Mouse (Mus musculus) CH12.LX (cell line): ENCODE measurements at regions not wholly inside any gene's neighbourhood (a gene's known extent, or its start where the extent isn't known, plus 50 kb on each side); places are given as distances from the start of the nearest gene placed in this dataset.

ENCODE experiments used
- CHD1 ChIP-seq: IDR thresholded peaks from 2 replicates; pipeline ENCODE4 v1.6.1; 2012; ENCODE audit warnings: low read depth, low read length, improper control_type of control experiment, inconsistent platforms
- CTCF ChIP-seq, 2 experiments: IDR thresholded peaks in 1 of 2; conservative IDR thresholded peaks in 1 of 2; 2 replicates each; pipeline ENCODE4 v1.5.1; 2011 to 2012; ENCODE audit warnings: low read depth in 2 of 2, low read length in 2 of 2, improper control_type of control experiment in 1 of 2, inconsistent platforms in 1 of 2, mild to moderate bottlenecking in 1 of 2, moderate library complexity in 1 of 2
- EP300 ChIP-seq: IDR thresholded peaks from 2 replicates; pipeline ENCODE4 v1.6.1; 2011; ENCODE audit warnings: low read length, improper control_type of control experiment
- MEF2A ChIP-seq: IDR thresholded peaks from 2 replicates; pipeline ENCODE4 v1.6.1; 2014; ENCODE audit warnings: low read depth, mild to moderate bottlenecking, inconsistent platforms, low read length, improper control_type of control experiment, borderline replicate concordance
- POLR2A ChIP-seq: IDR thresholded peaks from 2 replicates; pipeline ENCODE4 v1.6.1; 2011; ENCODE audit warnings: low read depth, mild to moderate bottlenecking, improper control_type of control experiment, low read length
- RCOR1 ChIP-seq: conservative IDR thresholded peaks from 2 replicates; pipeline ENCODE4 v1.6.1; 2012; ENCODE audit warnings: low read depth, mild to moderate bottlenecking, inconsistent platforms, low read length, improper control_type of control experiment
- SIN3A ChIP-seq: IDR thresholded peaks from 2 replicates; pipeline ENCODE4 v1.6.1; 2012; ENCODE audit warnings: low read length, improper control_type of control experiment, inconsistent platforms
- UBTF ChIP-seq: IDR thresholded peaks from 2 replicates; pipeline ENCODE4 v1.6.1; 2012; ENCODE audit warnings: low read depth, mild to moderate bottlenecking, inconsistent platforms, low read length, improper control_type of control experiment, moderate library complexity
- USF2 ChIP-seq: conservative IDR thresholded peaks from 2 replicates; pipeline ENCODE4 v1.6.1; 2011; ENCODE audit warnings: low read depth, low read length, improper control_type of control experiment
- ZNF384 ChIP-seq: IDR thresholded peaks from 2 replicates; pipeline ENCODE4 v1.6.1; 2012; ENCODE audit warnings: low read depth, low read length, improper control_type of control experiment, inconsistent platforms

DNA sequence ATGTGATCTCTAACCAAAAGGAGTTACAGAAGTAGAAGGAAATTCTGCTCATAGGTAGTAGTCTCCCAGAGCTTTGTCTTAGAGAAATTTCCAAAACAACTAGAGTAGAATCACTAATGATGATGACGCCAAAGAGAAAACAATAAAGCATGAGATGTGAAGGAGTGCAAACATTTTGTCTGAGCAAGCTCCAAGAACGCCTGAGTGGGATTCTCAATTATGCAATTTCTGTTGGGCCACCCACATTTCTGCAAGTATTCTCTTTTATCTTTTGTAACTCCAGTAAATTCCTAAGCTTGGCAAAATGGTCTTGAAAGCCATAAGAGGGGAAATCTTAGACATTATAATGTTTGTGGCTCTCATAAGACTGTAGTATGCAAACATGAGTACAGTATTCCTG, 134.6 kb upstream of the Plcxd3 start:
- TF ChIP-seq USF2 (no peak), RCOR1 (no peak), CTCF (conservative IDR thresholded peaks at IDR 0.05 in 1 of 2, IDR thresholded peaks at IDR 0.05 in 1 of 2; ENCODE audit: low read depth in 2 of 2, low read length in 2 of 2) (no peak), ZNF384 (no peak), UBTF (no peak), EP300 (no peak), MEF2A (no peak), CHD1 (no peak), SIN3A (no peak), POLR2A (no peak)
